Mouse (Mus musculus) CH12.LX (cell line): ENCODE measurements around the gene Hspa1l.

Experiments used
- CTCF ChIP-seq, 2 experiments: IDR thresholded peaks in 1 of 2; conservative IDR thresholded peaks in 1 of 2; 2 replicates each; pipeline ENCODE4 v1.5.1; 2011 to 2012; ENCODE audit warnings: low read depth in 2 of 2, low read length in 2 of 2, improper control_type of control experiment in 1 of 2, inconsistent platforms in 1 of 2, mild to moderate bottlenecking in 1 of 2, moderate library complexity in 1 of 2
- E2F4 ChIP-seq: IDR thresholded peaks from 2 replicates; pipeline ENCODE4 v1.6.1; 2011; ENCODE audit warnings: low read depth, low read length, improper control_type of control experiment; ENCODE audit not compliant: insufficient replicate concordance
- EP300 ChIP-seq: IDR thresholded peaks from 2 replicates; pipeline ENCODE4 v1.6.1; 2011; ENCODE audit warnings: low read length, improper control_type of control experiment
- MAX ChIP-seq: IDR thresholded peaks from 2 replicates; pipeline ENCODE4 v1.6.1; 2011; ENCODE audit warnings: low read length, improper control_type of control experiment
- MEF2A ChIP-seq: IDR thresholded peaks from 2 replicates; pipeline ENCODE4 v1.6.1; 2014; ENCODE audit warnings: low read depth, mild to moderate bottlenecking, inconsistent platforms, low read length, improper control_type of control experiment, borderline replicate concordance
- POLR2A ChIP-seq: IDR thresholded peaks from 2 replicates; pipeline ENCODE4 v1.6.1; 2011; ENCODE audit warnings: low read depth, mild to moderate bottlenecking, improper control_type of control experiment, low read length
- SIN3A ChIP-seq: IDR thresholded peaks from 2 replicates; pipeline ENCODE4 v1.6.1; 2012; ENCODE audit warnings: low read length, improper control_type of control experiment, inconsistent platforms
- UBTF ChIP-seq: IDR thresholded peaks from 2 replicates; pipeline ENCODE4 v1.6.1; 2012; ENCODE audit warnings: low read depth, mild to moderate bottlenecking, inconsistent platforms, low read length, improper control_type of control experiment, moderate library complexity

DNA sequence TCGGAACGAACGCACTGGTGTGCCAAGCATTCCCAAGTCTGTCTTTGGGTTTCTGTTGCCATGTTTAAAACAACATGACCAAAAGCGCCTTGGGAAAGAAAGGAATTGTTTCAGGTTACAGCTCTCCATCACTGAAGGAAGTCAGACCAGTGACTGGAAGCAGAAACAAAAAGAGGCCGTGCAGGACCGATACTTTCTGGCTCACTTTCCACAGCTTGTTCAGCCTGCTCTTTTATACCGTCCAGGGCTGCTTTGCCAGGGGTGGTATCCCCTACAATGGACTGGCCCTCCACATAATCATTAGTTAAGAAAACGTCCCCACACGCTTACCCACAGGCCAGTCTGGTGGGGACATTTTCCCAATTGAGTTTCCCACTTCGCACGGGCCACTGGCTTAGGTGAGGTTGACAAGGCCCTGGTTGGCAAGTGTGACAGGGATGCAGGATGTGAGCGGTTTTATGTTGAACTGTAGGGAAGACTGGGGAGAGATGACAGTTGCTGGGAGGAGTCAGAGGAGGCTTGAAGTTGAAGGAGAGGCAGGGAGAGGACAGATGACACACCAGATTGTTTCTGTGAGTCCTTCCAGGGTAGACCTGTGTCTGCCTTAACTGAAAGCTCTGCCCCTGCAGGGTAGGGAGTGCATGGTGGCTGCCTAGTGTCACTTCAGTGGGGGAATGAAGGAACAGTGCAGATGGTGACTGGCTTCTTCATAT lies 29.8 kb downstream of the Hspa1l start:
- TF ChIP-seq POLR2A = peak; percentile 71
- TF ChIP-seq CTCF (conservative IDR thresholded peaks at IDR 0.05 in 1 of 2, IDR thresholded peaks at IDR 0.05 in 1 of 2; ENCODE audit: low read depth in 2 of 2, low read length in 2 of 2) = no peak
- TF ChIP-seq UBTF = no peak
- TF ChIP-seq MEF2A = no peak
- TF ChIP-seq E2F4 = no peak
- TF ChIP-seq MAX = no peak
- TF ChIP-seq SIN3A = no peak; the same call in 1 of the 2 replicates
- TF ChIP-seq EP300 = no peak
